Mouse (Mus musculus): ENCODE results near the gene Gm4952. TPM values are rescaled to one million over a fixed set of nuclear protein-coding genes. Genes with fewer than 3 reads are reported as not detected.
"Not testable (repeated sequence)": the region's sequence is repeated elsewhere in the genome, so short reads cannot be mapped to it uniquely, and the experiment has no call there.

Gene Gm4952
- total RNA-seq, 2 experiments from 2014 or later = 20.3 to 53.3 TPM

DNA sequence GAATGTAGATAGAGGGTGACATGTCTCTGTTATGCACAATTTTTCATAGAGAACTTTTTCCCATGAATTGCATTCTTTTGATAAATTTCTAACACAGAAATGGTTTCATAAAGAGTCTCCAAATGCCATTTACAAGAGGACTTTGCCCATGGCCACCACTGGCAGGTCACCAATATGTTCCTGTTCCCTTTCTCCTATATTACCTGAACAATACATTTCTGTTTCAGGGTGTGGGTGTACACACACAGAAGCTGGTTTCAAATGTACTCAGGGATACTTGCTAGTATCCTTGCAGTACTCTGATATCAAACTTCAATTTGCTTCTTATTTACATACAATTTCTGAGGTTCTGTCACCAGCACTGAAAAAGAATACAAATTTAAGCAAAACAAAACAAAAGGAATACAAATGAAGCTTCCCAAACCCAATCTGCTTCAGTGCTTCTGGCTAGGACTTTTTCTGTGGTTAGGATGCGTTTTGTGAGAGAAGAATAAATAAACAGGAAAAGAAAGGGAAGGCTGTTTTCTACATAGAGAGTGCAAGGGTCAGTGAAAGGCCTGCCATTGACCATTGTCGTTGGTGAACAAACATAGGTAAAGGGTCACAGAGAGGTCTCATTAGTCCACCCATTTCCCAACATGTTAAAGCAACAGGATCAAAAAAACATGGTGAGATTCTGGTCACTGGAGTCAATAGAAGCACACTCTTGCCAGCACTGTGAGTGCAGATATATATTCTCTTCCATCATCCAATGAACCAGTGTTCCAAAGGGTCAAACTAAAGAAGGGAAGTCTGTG is 1.1 kb downstream of the Gm4952 start:
- peak; percentile 7 for DNase-seq

DNA sequence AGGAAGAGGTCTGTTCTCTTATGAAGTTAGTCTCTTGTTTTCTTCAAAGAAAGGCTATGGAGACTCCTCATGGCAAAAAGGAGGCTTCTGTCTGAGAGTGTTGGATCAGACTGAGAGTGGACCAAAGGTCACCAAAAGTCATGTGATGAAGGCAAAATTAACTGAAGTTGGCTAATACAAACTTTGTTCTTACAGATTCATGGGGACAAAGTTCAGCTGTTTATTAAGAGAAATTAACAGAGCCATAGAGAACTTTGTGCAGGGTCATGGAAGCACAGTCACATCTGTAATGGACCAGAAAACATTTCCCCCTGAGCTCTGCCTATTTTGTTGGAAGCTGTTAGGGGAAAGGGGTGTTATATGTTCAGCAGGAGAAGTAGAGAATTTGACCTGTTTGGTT is 8.6 kb downstream of the Gm4952 start:
- DNase-seq = peak; percentile 28

GRCm38 (mm10) chr19:12613646-12614045 is 13.9 kb downstream of the Gm4952 start:
- DNase-seq = no peak

DNA sequence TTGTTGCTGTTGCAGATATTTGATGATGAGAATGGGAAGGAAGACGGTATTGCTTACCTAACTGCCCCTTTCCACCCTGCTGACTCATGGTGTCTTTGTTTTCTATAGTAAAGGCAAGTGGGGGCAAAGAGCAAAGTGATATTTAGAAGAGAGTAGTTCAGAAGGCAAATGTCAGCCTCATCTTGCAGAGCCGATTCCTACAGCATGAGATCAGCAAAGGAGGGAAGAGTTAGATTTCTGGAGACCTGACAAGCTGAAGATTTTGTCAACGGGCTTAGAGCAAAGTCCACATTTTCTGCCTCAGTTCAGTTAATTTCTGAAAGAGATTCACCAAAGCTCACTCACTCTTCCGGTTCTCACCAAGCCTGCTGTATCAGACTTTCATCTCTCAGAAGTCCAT is 33.4 kb downstream of the Gm4952 start, which contains the start of gene Glyat:
Gene Glyat (plus strand): TSS at position 133 of the 400 bp plus-strand sequence.
- no peak for DNase-seq

- DNase-seq = no peak
These were observed 34.5 kb downstream of the Gm4952 start for GRCm38 (mm10) chr19:12634259-12634658.

GRCm38 (mm10) chr19:12634963-12635362 is 35.2 kb downstream of the Gm4952 start:
- no peak for DNase-seq

- no peak for DNase-seq
These were observed 37.1 kb downstream of the Gm4952 start for GRCm38 (mm10) chr19:12636863-12637262.

- no peak for DNase-seq
These were observed 38.3 kb downstream of the Gm4952 start for GRCm38 (mm10) chr19:12638049-12638448.

DNA sequence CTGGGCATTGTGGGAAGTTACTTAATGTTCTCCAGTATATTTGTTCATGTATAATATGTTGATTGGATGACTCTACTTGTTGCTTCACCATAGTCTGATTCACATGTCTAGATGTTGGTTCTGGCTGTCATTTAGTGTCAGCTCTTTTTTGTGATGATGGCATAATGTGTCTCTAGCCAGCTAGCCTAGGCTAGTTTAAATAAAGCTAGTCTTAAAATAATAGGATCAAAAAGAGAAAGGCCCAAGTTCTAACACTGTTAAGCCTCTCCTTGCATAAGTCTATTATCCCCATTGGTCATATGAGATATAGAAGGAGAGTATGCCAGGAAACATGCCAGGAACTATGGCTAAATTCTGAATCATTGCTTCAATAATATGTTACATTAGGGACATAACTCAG is 49.7 kb downstream of the Gm4952 start:
- DNase-seq = no peak

- DNase-seq = no peak
These were observed 66.4 kb downstream of the Gm4952 start for GRCm38 (mm10) chr19:12666156-12666555.

DNA sequence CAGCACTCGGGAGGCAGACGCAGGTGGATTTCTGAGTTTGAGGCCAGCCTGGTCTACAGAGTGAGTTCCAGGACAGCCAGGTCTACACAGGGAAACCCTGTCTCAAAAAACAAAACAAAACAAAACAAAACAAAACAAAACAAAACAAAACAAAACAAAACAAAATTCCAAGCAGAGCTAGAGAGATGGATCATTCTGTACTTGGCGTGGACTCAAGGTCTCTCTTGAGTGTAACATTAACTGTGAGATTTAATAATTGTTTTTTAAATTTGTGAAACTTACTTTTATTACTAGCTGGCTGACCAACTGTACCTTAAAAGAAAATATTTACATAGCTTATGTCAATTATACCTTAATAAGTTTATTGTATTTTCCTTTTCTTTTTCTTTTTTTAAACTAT is 68.8 kb downstream of the Gm4952 start:
- not testable (repeated sequence) for DNase-seq

- DNase-seq = no peak
These were observed 70.4 kb downstream of the Gm4952 start, which contains the start of gene Olfr1442 for GRCm38 (mm10) chr19:12670139-12670538. Olfr1442 (plus strand) TSS chr19:12670439.

DNA sequence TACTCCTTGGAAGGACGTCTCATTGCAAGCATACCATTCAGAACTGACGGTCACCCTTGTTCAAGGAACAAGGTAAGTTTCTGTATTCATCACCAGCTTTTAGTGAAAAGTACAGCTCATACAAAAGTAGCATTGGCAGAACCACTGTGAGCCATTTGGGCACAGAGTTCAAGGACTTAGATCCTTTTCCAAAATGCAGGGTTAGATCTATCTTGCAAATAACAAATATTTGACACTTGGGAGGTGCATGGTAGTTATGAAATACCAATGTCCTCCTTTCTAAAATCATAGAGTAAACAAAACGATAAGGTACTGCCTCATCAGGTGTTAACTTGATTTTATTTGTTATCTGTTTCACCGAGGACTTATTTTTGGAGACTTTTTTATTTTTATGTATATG is 71.3 kb downstream of the Gm4952 start:
- no peak for DNase-seq

- DNase-seq = no peak
These were observed 78.0 kb downstream of the Gm4952 start, which contains the start of gene Olfr1443 for GRCm38 (mm10) chr19:12677812-12678211. Olfr1443 (plus strand) TSS chr19:12678112.

Other genes with a start within 250 kb of the Gm4952 start
- gene Olfr1440, start 212.7 kb upstream of the Gm4952 start, total RNA-seq (2021) = not detected
- not detected for gene Olfr1441, start 182.5 kb upstream of the Gm4952 start, total RNA-seq (2021)
- gene Pfpl, start 172.1 kb upstream of the Gm4952 start, total RNA-seq (2021) = not detected
- 10 to 100 TPM; 15.1 to 16.1 TPM for gene Mpeg1, start 139.2 kb upstream of the Gm4952 start, total RNA-seq (2021)
- gene Dtx4, start 98.5 kb upstream of the Gm4952 start, total RNA-seq (2021) = 10 to 100 TPM; 22.5 to 24.4 TPM
- gene Fam111a, start 54.2 kb upstream of the Gm4952 start, total RNA-seq (2021) = 10 to 100 TPM; 11.9 to 14.8 TPM
- gene Glyat, start 33.3 kb downstream of the Gm4952 start, total RNA-seq (2021) = 1 to 10 TPM; 4.0 to 6.2 TPM
- not detected for gene Olfr1442, start 70.5 kb downstream of the Gm4952 start, total RNA-seq (2021)
- gene Olfr1443, start 78.1 kb downstream of the Gm4952 start, total RNA-seq (2021) = not detected
- 1 to 10 TPM; 3.3 to 5.8 TPM for gene Keg1, start 95.8 kb downstream of the Gm4952 start, total RNA-seq (2021)
- gene Cntf, start 165.7 kb downstream of the Gm4952 start, total RNA-seq (2021) = 1 to 10 TPM; 2.9 to 3.5 TPM
- 10 to 100 TPM; 80.6 to 86.3 TPM for gene Zfp91, start 196.2 kb downstream of the Gm4952 start, total RNA-seq (2021)
- gene Lpxn, start 196.2 kb downstream of the Gm4952 start, total RNA-seq (2021) = 1 to 10 TPM; 2.0 to 2.1 TPM
- gene Gm5244, start 246.7 kb downstream of the Gm4952 start, total RNA-seq (2021) = not detected

All from adrenal gland, postnatal 10 days (tissue).